Mouse (Mus musculus): ENCODE results near the gene Ugt1a2.
"Not testable (repeated sequence)": the region's sequence is repeated elsewhere in the genome, so short reads cannot be mapped to it uniquely, and the experiment has no call there.

Ugt1a2 gene

DNA sequence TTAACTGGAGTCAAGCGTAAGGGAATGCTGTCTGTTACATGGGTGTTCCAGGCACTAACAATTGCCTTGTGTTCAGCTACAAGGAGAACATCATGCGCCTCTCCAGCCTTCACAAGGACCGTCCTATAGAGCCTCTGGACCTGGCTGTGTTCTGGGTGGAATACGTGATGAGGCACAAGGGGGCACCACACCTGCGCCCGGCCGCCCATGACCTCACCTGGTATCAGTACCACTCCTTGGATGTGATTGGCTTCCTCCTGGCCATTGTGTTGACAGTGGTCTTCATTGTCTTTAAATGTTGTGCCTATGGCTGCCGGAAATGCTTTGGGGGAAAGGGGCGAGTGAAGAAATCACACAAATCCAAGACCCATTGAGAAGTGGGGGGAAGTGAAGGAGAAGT lies 17.6 kb downstream of the Ugt1a2 start:
- peak; percentile 20 for DNase-seq (ENCODE audit: low spot score)

DNA sequence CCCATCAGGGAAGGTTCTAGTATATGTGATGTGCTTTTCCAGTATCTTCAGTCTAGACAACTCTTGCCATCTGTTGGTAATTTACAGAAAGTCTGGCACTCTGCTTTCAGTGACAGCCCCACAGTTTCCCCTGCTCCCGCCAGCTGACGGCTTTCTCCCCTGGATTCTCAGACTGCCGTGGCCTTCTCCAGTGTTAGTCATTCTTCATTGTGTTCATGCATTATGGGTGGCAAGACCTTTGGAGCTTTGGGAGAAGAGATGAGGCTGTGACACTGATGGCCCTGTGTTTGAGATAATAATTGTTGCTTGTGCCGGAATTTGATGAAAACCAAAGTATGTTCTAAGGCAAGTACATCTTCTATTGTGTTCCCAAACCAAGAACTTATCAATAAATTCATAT lies 18.2 kb downstream of the Ugt1a2 start:
- peak; percentile 22 for DNase-seq (ENCODE audit: low spot score)

DNA sequence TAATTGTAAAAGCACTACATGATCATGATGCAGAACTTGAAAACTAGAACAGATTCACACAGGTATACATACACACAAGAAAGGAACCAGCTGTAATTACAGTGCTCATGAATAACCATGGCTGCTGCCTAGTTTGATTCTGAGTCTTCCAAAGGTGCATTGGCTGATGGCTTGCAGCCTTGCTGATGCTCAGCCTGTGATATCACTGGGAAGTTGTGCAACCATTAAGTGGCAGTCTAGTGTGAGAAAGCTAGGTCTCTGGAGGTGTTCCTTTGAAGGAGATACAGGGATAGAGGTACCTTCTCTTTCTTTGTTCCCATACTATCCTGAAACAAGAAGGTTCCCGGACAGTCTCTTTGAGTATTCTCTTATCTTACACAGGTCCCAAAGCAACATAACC lies 18.7 kb downstream of the Ugt1a2 start:
- DNase-seq (ENCODE audit: low spot score): peak; percentile 10

DNA sequence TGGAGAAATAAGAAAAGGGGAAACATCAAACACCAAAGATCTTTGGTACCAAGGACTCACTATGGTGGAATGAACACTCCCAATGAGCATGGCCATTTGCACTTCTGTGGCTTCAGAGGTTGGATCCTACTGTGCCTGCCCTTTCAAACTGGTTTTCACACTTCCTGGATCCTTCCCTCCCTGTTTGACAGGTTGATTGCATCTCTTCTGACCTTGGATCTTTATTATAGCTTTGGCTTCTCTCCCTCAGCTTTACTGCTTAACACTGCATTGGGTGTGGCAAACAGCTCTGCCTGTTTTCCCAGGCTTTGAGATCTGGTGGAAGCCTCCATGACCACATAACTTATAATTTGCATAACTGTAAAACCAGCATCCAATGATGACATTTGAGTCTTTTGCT lies 19.9 kb downstream of the Ugt1a2 start:
- peak; percentile 24 for DNase-seq (ENCODE audit: low spot score)

DNA sequence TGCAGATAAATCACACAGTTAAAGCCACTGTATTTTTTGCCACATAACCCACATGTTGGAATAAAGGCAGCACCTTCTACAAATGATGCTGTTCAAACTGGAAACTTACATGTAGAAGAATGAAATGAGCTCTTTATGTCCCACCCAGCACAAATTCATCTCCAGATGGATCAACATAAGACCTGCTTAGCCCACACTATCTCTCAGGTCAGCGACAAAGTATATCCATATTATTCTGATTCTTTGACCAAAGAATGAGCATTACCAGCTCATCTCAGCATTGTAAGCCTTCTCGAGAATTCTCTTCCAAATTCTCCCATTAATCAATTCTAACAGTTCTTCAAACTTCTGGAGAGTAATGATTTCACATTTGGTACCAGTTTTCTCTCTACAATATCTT lies 21.8 kb downstream of the Ugt1a2 start:
- DNase-seq (ENCODE audit: low spot score): peak; percentile 15

DNA sequence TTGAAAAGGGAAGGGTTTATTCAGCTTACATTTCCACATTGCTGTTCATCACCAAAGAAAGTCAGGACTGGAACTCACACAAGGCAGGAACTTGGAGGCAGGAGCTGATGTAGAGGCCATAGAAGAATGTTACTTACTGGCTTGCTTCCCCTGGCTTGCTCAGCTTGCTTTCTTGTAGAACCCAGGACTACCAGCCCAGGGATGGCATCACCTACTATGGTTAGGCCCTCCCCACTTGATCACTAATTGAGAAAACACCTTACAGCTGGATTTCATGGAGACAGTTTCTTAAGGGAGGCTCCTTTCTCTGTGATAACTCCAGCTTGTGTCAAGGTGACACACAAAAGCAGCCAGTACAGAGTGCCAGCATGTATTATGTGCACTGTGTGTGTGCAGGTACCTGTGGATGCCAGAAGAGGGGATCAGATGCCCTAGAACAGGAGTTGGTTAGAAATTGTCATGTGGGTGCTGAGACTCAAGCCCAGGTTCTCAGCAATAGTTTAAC lies 22.7 kb downstream of the Ugt1a2 start:
- not testable (repeated sequence) for DNase-seq (ENCODE audit: low spot score)

DNA sequence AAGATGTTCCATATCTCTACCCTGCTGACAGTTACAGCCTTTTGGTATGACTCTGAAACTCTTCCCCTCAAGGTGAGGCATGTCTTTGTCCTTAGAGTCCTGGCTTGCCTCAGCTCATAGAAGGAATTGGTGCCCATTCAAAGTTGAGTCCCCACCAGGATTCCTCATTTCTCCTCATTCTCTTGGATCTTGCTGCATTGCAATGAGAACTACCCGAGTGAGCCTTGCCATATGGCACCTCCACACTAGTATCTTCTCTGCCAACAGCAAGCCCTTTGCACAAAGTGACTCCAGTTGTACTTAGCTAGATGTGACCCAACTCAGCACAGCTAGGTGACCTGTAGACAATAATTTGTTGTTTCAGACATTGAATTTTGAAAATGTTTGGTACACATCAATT lies 23.2 kb downstream of the Ugt1a2 start:
- no peak for DNase-seq (ENCODE audit: low spot score)

DNA sequence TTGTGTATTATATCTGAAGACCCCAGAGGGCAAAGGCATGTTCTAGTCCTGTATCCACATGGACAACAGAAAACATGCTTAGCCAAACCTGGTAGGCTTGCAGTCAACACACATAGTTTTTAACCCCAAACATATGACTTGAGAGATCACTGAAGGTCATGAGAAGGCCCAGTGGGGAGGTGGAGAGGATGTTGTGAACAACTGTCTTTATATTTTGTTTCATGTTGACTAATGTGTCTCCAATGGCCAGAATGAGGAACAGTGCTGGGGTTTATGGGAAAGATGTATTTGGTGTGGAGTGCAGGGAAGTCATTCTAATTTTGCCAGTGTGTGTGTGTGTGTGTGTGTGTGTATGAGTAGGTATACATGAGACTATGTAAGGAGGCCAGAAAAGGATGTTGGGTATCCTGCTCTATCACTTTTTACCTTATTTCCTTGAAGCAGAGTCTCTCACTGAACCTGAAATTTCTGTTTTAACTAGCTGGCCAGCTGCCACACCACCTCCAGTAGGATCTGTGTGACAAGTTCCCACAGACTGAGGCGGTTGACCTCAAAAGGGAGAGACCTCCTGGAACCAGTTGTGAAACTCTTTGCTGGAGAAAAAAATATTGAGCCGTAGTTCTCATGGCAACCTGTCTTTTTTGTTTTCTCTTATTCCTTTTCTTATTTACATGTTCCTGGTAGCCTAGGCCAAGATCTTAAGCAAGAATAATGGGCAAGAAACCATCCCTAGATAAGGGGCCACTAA lies 23.8 kb downstream of the Ugt1a2 start:
- peak; percentile 31 for DNase-seq (ENCODE audit: low spot score)

DNA sequence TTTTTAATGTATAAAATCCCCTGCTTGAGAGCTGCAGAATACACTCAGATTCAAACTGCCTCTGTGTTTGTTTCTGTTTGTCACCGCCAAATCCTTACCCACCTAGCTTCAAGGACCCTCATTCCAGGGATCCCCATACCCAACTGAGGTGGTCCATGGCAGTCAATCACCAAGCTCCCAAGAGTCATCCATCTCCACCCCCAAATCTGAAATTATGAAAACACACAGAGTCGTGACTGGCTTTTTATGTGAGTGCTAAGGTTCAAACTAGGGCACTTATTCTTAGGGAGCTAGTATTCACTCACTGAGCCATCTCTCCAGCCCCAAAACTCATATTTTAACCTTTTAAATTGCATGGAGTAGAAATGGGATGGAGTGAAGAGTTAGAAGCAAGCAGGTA lies 24.9 kb downstream of the Ugt1a2 start:
- DNase-seq (ENCODE audit: low spot score): not testable (repeated sequence)

DNA sequence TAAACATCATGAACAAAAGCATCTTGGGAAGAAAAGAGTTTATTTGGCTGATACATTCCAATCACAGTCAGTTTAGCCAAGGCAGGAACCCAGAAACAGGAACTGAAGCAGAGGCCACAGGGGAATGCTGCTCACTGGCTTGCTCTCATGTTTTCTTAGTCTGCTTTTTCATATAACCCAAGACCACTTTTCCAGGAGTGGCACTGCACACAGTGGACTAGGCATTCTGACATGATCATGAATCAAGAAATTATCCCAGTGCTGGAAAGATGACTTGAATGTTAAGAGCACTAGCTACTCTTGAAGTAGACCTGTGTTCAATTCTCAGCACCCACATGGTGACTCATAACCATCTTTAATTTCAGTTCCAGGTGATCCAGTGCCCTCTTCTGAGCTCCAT lies 25.3 kb downstream of the Ugt1a2 start:
- DNase-seq (ENCODE audit: low spot score): no peak

DNA sequence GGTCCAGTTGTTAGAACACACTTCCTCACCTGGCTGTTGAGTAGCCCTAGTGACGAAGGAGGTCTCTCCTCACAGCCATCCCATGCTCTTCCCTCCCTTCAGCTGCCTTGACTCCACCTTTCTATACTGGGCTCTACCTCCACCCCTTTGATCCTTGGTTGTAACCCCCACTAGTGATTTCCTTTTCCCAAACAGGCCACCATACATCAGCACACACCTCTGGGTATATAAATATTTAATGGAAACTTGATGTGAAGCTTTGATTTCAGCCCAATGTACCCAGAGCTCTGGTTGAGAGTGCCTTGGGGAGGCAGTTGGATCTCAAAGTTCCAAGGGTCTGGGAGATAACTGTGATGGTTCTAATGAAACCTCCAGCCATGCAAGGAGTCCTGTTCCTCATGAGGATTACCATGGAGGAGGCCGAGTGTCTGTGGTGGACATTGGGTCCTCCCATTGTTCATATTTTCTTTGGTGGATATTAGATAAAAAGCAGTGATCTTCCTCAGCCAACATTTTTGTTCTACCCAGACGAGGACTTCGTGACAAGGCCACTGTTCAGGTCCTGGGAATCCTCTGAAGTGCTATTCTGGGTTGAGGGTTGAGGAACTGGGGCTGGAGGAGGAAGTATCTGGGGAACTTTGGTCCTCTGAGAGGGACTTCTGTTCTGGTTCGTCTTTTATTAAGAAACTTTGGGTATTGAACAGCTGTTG lies 26.4 kb downstream of the Ugt1a2 start, which contains the start of gene Mroh2a:
Gene Mroh2a, plus strand, starts transcription at position 317 of the 710 bp plus-strand sequence.
- no peak for DNase-seq (ENCODE audit: low spot score)

DNA sequence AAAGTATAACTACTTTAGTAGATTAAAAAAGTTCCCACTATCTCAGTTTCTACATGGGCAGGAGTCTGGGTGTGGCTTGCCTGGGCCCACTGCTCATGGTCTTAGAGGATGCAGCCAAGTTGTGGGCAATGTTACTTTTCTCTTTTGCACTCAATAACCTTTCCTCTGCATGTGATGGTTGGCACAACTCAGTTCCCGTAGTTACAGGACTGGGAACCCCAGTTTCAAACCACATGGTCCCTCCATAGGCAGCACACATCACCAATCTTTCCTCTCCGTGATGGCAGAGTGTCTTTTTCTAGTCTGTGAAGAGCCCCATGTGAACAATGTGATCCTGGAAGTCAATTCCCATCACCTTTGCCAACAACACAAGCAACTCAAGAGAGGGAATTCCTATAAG lies 27.1 kb downstream of the Ugt1a2 start:
- no peak for DNase-seq (ENCODE audit: low spot score)

DNA sequence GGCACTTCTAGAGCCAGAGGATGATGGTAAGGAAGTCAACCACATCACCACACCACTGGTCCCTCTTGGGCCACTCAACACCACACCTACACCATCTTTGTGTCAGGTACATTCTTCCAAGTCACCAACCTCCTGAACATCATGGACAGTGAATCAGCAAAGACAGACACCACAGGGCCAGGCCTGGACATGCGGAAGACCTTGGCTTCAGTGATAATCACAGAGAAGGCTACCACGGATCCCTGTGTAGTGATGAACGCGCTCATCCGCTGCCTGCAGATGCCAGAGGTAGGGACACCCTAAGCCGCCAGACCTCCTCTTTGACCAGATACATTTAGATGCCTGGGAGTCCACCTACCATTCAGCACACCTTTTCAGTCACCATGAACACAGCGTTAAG lies 27.7 kb downstream of the Ugt1a2 start:
- no peak for DNase-seq (ENCODE audit: low spot score)

DNA sequence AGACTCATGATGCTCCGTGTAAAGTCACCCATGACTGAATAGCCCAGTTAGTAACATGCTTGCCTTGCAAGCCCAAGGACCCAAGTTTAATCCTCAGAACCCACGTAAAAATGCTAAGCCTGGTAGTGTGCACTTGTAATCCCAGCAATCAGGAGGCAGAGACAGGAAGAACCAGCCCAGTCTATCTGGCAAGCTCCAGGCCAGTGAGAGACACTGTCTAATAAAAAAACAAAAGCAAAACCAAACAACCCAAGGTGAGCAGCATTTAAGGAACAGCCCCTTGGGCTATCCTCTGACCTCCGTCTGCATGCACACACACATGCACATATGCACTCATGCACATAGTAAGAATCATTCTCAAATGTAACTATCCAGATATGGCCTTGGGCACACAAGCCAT lies 29.2 kb downstream of the Ugt1a2 start:
- no peak for DNase-seq (ENCODE audit: low spot score)

DNA sequence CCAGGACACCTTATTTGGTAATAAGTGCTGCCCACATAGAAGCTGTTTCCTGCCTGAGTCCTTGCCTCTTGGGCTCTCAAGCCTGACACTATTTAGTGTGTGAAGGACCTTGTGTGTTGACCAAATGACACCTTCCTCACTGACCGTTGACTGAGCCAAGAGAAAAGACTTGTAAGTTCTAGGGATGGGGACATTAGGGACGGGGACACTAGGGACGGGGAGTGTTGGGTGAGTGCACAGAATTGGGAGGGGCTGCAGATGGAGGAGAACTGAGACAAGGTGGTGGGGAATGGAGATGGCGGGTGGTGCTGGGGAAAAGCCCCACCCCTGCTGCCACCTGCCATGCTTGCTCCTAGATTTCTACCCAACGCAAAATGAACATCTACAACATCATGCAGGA lies 29.6 kb downstream of the Ugt1a2 start:
- no peak for DNase-seq (ENCODE audit: low spot score)

DNA sequence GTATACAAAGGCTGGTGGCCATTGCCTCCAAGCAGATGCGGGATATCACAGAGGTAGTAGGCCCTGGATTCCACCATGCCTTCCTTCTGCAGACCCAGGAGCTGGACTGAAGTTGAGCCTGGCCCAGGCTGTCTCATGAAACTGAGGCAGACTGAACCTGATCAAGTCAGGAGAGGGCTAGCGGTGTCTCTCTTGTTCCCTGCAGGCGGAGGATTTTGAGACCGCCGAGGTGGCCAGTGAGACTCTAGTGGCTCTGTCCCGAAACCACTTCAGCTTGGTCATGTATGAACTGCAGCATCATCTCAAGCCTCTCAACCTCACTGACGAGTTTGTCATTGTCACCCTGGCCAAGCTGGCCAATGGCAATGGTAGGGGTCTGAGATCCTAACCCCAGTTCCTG lies 30.0 kb downstream of the Ugt1a2 start:
- no peak for DNase-seq (ENCODE audit: low spot score)

DNA sequence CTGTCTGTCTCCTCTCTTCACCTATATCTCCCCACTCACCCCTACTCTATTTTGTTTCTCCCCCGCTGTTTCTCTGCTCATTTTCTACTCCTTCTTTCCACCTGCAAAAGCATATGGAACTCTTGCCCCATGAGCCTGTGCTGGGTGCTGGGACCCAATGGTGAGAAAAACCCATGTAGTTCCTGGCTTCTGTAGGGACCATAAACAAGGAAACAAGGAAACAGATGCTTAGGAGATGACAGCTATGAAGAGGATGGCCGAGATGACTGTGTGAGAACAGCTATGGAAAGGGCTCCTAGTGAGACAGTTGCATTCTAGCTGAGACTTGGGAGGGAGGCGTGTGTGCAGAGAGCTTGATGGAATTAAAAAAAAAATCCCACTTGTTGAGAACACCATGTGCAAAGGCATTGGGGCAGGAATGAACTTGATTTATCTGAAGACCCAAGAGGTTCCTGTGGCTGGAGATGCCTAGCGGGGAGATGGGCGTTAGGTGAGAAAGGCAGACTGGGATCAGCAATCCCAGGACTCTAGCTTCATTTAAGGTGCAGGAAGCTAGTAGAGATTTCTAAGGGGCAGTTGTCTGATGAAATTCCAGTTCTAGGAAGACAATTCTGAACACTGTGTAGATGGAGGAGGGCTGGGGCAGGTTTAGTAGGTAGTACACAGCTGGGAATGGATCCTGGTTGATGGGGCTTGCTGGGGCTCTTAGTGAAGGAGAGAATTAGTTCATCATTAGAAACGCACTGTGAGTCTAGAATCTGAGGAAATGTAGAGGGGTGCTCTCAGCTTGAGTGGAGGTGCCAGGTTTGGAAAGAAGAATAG lies 30.8 kb downstream of the Ugt1a2 start:
- DNase-seq (ENCODE audit: low spot score): no peak

DNA sequence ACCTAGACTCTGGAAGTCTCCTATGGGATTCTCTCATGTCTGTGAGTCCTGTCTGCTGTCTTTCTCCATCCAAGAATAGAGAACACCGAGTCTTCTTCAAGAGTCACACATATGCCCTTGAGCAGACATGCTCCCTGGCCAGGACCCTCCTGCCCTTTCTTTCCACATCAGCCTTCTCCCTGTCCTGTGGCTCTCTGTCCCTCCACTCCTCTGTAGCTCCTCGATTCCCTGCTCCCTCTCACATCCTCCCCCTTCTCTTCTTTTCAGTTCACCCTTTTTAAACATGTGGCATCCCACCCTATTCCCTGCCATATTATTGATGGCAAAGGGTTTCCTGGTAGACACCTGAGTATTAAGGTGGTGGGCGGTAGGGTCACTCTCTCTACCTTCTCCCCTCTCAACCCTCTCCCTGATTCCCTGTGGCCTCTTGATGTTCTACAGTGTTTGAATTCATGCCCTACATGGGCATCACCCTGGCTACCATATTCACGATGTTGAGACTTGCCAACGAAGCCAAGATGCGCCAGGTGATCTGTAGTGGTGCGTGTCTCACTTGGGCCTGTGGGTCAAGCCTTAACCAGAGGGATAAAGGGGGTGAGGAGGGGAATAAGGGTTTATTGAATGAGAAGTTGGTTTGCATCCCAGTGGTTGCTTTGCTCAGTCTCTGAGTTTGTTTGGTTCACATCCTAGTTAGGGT lies 31.6 kb downstream of the Ugt1a2 start:
- no peak for DNase-seq (ENCODE audit: low spot score)

DNA sequence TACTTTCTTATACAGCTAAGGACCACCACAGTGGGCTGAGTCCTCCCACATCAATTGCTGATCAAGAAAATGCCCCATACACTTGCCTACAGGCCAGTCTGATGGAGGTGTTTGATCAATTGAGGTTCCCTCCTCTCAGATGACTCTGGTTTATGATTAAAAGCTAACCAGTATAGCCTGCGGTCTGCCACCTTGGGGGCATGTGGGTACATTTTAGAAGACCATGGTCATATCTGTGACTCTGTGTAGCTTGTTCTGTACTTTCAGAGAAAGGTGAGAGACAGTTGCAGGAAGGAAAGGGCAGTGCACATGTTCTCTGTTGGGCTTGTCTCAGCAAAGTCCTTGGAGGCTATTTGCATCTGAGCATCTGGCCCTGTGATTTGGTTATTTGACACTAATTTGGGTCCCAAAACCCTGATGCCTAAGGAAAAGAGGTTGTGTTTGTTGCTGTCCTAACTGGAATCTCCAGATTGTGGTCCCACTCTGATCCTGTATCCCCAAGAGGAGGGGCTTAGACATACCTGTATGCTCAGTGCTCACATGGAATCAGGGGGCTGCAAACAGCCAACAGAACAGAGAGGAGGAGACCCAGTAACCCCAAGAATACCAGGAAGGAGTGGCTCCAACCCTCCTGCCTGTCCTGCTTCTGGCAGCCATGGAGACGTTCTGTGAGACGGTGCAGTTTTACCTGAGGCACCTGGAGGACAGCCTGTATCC lies 32.4 kb downstream of the Ugt1a2 start:
- no peak for DNase-seq (ENCODE audit: low spot score)

DNA sequence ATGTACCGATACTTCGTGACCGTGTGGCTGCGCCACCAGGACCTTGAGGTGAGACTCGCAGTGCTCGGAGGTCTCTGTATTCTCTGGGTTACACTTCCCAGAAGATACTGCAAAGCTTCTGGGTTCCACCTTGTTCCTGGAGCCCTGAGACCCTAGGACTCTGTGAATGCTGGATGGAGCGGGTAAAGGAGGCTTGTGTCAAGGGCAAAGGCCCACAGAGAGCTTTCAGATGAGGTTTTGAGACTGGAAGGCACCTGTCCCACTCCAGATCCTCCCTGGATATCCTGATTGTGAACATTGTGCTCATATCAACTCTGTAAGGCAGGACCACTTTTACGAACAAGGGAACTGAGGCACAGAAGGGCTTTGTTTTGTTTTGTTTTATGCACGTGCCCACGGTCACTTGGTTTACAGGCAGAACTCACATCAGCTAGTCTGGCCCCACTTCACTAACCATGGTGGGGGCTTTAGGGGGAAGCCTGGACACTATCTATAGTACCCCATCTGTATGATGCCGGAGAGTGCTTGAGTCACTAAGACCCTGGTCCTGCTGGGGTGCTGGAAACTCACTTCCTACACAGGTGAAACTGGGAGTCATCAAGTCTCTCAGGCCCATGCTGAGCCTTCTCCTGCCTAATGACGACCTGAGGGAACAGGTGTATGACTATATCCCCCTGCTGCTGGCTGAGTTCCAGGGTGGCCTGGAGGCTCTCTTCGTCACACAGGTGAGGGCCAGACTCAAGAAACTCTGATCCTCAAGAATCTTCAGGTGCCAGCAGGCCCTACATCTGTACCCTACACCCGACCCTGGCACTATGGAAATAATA lies 33.2 kb downstream of the Ugt1a2 start:
- no peak for DNase-seq (ENCODE audit: low spot score)

DNA sequence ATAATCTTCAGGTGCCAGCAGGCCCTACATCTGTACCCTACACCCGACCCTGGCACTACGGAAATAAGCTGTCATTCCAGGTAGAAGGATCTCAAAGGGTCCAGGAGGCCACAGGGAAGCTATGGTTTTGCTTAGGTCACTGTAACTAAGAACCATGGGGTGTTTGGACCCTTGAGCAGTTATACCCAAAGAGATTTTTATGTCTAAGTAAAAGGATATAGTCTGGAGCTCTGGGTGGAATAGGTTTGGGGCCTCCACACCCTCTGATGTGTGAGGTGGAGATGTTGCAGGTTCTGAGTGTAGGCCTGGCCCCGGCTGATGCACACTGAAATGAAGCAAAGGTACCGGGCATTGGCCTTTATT lies 33.8 kb downstream of the Ugt1a2 start:
- no peak for DNase-seq (ENCODE audit: low spot score)
